Mouse (Mus musculus) cerebellum, adult 18-20 months (tissue): ENCODE measurements at regions not wholly inside any gene's neighbourhood (a gene's known extent, or its start where the extent isn't known, plus 50 kb on each side); places are given as distances from the start of the nearest gene placed in this dataset.
"Not testable (repeated sequence)": the region's sequence is repeated elsewhere in the genome, so short reads cannot be mapped to it uniquely, and the experiment has no call there.

Source experiments
- DNase-seq, 2 experiments: peaks; one replicate each; pipeline ENCODE4 v3.0.0; 2021

DNA sequence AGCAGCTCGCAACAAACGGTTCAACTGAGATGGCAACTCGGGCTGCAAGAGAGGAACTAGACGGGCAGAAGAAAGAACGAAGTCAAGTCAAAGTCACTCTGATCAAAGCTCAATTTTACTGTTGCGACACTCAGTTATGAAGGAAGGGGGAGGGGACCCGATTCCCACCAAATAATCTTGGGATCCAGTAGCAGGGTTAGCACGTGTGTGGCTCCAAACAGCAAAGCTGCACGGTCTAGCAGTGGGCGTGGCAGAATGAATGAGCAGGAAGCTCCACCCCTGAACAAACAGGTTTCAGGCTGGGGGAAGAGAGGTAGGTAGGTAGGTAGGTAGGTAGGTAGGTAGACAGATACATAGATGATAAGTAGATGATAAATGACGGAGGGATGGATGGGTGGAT is 136.9 kb upstream of the Hes1 start:
- DNase-seq = not testable (repeated sequence)

GRCm38 (mm10) chr16:29928291-29928690 is 135.9 kb upstream of the Hes1 start:
- DNase-seq = no peak

DNA sequence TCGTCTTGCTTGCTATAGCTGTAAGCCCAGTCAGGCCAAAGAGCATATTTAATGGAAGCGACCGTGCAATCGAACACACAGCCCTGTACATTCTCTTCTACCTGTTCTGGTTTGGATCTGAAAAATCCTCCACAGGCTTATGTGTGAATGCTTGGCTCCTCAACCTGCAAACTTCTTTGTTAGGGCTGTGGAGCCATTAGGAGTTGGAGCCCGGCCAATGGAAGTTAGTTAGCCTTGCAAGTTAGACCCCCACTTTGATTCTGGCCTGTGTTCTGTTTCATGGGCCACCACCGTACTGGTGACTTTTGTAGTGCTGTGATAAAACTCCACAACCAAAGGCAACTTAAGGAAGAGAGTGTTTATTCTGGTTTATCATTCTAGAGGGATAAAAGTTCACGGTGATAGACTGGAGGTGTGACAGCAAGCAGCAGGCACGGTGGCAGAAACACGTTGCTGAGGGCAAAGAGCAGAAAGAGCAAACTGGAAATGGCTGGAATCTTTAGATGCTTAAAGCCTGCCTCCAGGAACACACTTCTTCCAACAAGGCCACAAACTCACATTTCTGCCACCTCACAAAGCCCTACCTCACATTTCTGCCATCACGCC is 132.3 kb upstream of the Hes1 start:
- DNase-seq = no peak

DNA sequence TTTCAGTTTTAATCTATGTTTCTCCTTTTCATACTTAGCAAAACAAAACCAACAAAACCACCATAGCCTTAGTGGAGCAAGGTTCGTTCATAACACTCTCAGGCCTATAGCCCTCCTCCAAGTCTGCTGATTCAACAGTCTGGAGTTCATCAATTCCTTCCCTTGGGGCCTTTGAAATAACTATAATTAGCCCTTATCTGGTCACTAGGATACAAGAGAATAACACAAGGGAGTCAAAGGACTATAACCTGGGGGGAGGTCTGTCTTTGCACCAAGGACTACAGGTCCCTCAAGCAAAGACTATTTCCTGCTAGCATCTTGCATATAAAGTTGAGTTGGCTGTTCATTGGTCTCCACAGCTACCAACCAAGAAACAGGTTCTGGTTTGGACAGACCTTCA is 129.5 kb upstream of the Hes1 start:
- no peak for DNase-seq

DNA sequence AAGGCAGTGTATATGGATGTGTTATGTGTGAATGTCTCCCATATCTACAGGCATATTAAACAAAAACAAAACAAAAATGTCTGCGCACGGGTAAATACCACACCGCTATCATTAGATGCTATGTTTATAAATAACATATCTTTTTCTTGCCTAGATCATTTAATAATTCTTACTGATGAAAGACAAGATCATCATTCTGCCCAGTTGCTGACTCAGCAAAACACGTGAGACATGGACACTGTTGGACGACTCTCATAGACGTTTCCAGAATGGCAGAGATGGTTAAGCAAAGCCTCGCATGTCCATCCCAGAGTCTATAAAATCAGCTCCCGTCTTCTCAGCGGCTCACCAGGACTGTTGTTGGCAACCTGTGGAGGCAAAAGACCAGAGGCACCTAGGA is 125.5 kb upstream of the Hes1 start:
- no peak for DNase-seq

GRCm38 (mm10) chr16:29939331-29939850 is 124.8 kb upstream of the Hes1 start:
- no peak for DNase-seq

- DNase-seq = no peak
Observed at GRCm38 (mm10) chr16:29939869-29940707, 124.1 kb upstream of the Hes1 start.

- DNase-seq = no peak
Observed at GRCm38 (mm10) chr16:29942111-29942510, 122.1 kb upstream of the Hes1 start.

- peak; percentile 26 to 39 for DNase-seq
Observed at GRCm38 (mm10) chr16:29943963-29944860, 120.0 kb upstream of the Hes1 start.

DNA sequence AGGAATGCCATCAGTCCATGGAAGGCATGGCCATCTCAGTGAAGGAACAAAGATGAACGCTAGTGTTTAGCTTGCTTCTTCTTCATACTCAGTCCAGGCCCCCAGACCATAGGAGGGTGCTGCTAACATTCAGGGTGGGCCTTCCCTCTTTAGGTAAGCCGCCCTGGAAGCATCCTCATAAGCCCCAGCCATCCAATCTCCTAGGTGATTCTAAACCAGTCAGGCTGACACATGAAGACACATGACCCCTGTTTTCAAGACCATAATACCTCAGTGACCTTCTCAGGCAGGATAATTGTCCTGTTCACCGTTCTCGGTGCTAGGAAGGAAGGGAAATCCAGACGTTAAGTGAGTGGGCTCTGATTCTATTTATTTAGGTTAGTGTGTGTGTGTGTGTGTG is 119.2 kb upstream of the Hes1 start:
- DNase-seq = no peak

- no peak for DNase-seq
Observed at GRCm38 (mm10) chr16:29945376-29945890, 118.8 kb upstream of the Hes1 start.

DNA sequence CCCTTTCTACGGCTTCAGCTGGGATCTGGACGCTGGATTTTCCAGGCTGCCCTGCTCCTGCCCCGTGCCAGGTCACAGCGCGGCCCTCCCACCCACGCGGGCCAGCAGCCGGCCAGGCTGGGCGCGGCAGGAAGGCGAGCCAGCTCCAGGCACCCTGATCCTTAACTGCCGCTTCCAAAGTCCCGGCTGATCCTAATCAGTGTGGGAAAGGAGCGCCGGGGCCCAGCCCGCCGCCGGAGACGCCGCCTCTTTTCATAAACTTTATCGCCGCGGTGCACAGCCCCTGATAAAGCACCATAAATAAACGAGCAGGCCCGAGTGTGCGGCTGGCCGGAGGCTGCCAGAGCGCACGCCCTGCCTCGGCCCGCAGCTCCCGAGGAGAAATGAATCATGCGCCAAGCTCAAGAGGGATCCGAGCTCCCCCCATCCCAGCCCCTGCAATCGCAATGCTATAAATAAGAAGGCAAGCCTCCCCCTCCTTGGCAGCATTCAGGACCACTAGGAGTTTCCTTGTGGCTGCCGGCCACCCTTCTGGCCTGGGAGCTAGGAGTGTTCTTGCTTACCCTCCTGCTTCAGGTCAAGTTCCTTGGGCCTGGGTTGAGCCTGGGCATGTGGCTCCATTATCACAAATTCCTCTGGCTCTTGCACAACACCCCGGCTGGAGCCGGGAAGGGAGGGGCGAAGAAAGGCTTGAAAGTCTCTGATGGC is 118.1 kb upstream of the Hes1 start:
- peak; percentile 63 to 71 for DNase-seq

DNA sequence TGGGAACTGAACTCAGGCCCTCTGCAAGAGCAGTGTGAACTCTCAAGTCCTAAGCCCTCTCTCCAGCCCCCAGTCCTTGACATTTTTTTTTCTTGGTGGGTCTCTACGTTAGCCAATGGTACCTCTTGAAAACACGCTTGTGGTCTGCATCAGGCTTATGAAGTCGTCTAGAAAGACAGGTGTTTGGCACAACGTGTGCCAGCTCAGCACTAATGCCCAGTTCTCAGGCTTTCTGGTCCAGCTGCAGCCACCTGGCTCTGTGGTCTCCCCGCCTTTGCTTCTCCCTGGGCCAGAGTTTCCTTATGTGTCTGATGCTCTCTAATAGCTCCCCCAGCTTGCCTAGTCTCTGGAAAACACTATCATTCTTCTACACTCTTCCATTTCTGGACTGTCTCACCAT is 117.2 kb upstream of the Hes1 start:
- DNase-seq = no peak

DNA sequence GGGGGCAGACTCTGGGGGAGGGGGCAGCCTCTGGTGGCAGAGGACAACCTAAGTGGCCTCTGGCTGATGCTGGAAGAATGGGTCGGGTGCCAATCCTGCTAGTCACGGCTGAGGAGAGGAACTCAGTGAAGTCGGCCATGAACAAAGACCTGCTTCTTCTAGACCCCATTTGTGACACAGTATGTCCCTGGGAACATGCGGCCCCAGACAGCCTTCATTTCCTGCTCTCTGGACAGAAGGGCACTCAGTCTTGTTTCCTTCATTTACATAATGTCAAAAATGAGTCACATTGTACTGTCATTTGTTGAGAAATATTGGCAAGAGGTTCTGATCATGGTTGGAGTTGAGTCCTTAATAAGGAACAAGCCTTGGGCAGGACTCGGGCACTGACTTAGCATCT is 116.5 kb upstream of the Hes1 start:
- DNase-seq = no peak

DNA sequence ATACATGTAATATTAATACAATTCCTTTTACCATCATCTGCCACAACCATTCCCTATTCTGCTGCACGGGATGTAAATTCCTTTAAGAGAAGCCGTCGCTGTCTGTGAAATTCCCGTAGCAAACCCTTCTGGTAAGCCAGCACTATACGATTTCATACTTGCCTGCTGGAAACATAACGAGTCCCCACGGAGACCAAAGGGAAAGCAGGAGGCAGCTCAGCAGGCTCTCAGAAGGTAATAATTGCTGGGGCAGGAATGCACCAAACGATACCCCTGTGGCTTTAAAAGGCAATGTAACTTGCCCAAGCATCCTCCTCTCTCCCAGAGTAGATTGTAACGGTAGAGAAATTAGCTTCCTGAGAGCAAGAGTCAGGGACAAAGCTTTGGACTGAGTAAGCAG is 114.0 kb upstream of the Hes1 start:
- DNase-seq = no peak

GRCm38 (mm10) chr16:29950791-29951190 is 113.4 kb upstream of the Hes1 start:
- peak; percentile 69 to 70 for DNase-seq

DNA sequence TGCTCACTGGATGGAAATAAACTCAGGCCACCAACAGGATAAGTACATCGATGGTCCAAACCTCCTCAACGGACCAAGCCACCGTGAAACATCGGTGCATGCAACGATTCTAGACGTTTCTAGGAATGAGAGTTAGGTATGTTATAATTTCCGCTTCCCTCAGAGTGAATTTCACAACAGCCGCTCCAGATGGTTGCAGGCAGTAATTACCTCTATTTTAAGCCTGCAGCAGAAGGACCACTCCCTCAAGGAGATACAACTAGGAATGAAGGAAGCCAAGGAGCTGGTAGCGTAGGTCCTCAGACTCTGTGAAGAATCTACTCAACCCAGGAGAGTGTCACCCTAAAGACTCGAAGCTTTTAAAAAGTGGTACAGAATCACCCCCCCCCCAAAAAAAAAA is 109.5 kb upstream of the Hes1 start:
- no peak for DNase-seq

GRCm38 (mm10) chr16:29956904-29957303 is 107.3 kb upstream of the Hes1 start:
- no peak for DNase-seq

- no peak for DNase-seq
Observed at GRCm38 (mm10) chr16:29959939-29960637, 104.1 kb upstream of the Hes1 start.

DNA sequence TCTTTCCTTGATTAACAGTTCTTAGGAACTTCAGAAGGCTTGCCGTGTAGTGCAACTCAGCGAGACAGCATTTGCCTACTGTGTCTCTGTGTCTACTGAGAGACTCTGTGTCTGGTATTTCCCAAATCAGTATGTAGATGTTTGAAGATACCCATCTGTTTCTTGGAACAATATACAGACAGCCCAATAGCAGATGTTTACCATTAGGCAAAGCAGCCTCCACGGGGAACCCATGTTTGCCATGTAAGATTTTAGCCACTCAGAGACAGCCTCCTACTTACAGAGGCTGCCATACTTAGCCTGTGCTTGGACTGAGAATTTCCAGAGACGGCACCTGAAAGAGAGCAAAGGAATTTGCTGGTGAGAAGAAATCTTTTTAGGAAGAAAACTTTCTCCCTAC is 100.9 kb upstream of the Hes1 start:
- no peak for DNase-seq

GRCm38 (mm10) chr16:29964563-29964962 is 99.6 kb upstream of the Hes1 start:
- DNase-seq = no peak

GRCm38 (mm10) chr16:29968743-29969142 is 95.4 kb upstream of the Hes1 start:
- no peak for DNase-seq
